Comparison of ENCODE assay signal across 8 mouse cellular contexts in genomic region chr1:136233892-136234594, GRCm38 (mm10). TPM values are rescaled to one million over a fixed set of nuclear protein-coding genes. Genes with fewer than 3 reads are reported as not detected.
DNase-seq lines count a peak whose midpoint lies in the region; ATAC-seq lines count a peak whose summit lies in the region.

Gene Inava, minus strand, starts transcription at chr1:136234264.

- no peaks in the 10 kb centered on the region for H3K9me3 ChIP-seq in megakaryocyte, embryonic 14.5 days

- ATAC-seq in common myeloid progenitor, adult 5-6 weeks (replicated peaks; ENCODE audit: low read depth, poor library complexity, severe bottlenecking): peak; percentile 59

- peak; percentile 27 to 67 for DNase-seq in adrenal gland, adult (ENCODE audit: inconsistent age in 2 of 2, low spot score in 1 of 2)
- no peak for DNase-seq in adrenal gland, adult 8-10 months
- peak; percentile 88 for DNase-seq in Muller cell, postnatal 12 days (ENCODE audit: inconsistent ontology term)
- DNase-seq in heart, postnatal 10 days: peak; percentile 14 to 27
- peak; percentile 29 to 35 for DNase-seq in layer of hippocampus, postnatal 36 days
- DNase-seq in spleen, postnatal 10 days (ENCODE audit: low spot score in 2 of 2): peak; percentile 18 to 44

- peaks cover 13% of the 10 kb centered on the region for H3K4me1 ChIP-seq in megakaryocyte, embryonic 14.5 days

- no peaks in the 10 kb centered on the region for H3K36me3 ChIP-seq in megakaryocyte, embryonic 14.5 days (replicated peaks; ENCODE audit: low read length)

- H3K4me3 ChIP-seq in megakaryocyte, embryonic 14.5 days (replicated peaks): peak within 1 kb of the TSS; percentile 91

- H3K27me3 ChIP-seq in megakaryocyte, embryonic 14.5 days (replicated peaks): peaks cover 86% of the 10 kb centered on the region

- intact Hi-C loops in heart, postnatal 10 days (cut with DNase I): no loop called here

RNA-seq across cellular contexts. Expression of gene Inava, which starts in this region (rescaled TPM):
- under 1 TPM in 1 of 4 experiments, not detected in 3; 0.08 TPM for total RNA-seq in adrenal gland, adult 8-10 months (2022)
- not detected in 2 replicates for total RNA-seq in common myeloid progenitor, adult 5-6 weeks (2017)
- under 1 TPM in 1 of 2 experiments, not detected in 1; 0.14 TPM for total RNA-seq in heart, postnatal 10 days (2021)
- 1 to 10 TPM; 3.3 to 4.3 TPM for total RNA-seq in layer of hippocampus, postnatal 36 days (2021)
- polyA plus RNA-seq in megakaryocyte, embryonic 14.5 days (2012; ENCODE audit: insufficient read depth, low replicate concordance): not detected in 2 replicates

Comparison
In these comparisons a context has a peak if more than half of its experiments do, and no peak if none do; other contexts are left out.
1. Peak in ATAC-seq in common myeloid progenitor, adult 5-6 weeks; RNA of the gene not detected or under 1 TPM.
2. Peak in DNase-seq in heart, postnatal 10 days; RNA of the gene not detected or under 1 TPM.